Mouse (Mus musculus) liver, postnatal 0 days (tissue): Measurements from ENCODE around the gene Tmem121. TPM values are rescaled to one million over a fixed set of nuclear protein-coding genes. Genes with fewer than 3 reads are reported as not detected.
A peak's percentile ranks its signal among the peaks of the same experiment; 100 is the strongest.

ENCODE experiments used
- ATAC-seq: fragments of 200-750 bp; cut with Nextera tagmentation; 2 replicates; pipeline ENCODE4 v1.8.0; 2017; ENCODE audit warnings: mild to moderate bottlenecking, moderate library complexity
- DNase-seq: peaks from one replicate; pipeline ENCODE4 v3.0.0-alpha.2; 2016
- H3K27ac ChIP-seq: fragments of 300-500 bp; sonication (generic); 2 replicates; pipeline ENCODE4 v1.5.1; 2014; ENCODE audit warnings: antibody characterized with exemption, moderate library complexity, mild to moderate bottlenecking, low read depth
- H3K27me3 ChIP-seq: fragments of 300-500 bp; sonication (generic); 2 replicates; pipeline ENCODE4 v1.6.1; 2014; ENCODE audit warnings: low read length, control low read depth, mixed read lengths; ENCODE audit not compliant: insufficient read depth
- H3K36me3 ChIP-seq: fragments of 300-500 bp; sonication (generic); replicated peaks from 2 replicates; pipeline ENCODE4 v1.6.1; 2014; ENCODE audit warnings: mild to moderate bottlenecking, control low read depth, low read length, moderate library complexity, mixed read lengths; ENCODE audit not compliant: insufficient read depth
- H3K4me1 ChIP-seq: fragments of 300-500 bp; sonication (generic); 2 replicates; pipeline ENCODE4 v1.6.1; 2014; ENCODE audit warnings: antibody characterized with exemption, mild to moderate bottlenecking, control low read depth; ENCODE audit not compliant: insufficient read depth
- H3K4me2 ChIP-seq: fragments of 300-500 bp; sonication (generic); 2 replicates; pipeline ENCODE4 v1.6.1; 2014; ENCODE audit warnings: low read depth, mild to moderate bottlenecking, low read length, moderate library complexity, mixed read lengths
- H3K4me3 ChIP-seq: fragments of 300-500 bp; sonication (generic); 2 replicates; pipeline ENCODE4 v1.5.1; 2014; ENCODE audit warnings: low read depth, low read length
- H3K9ac ChIP-seq: fragments of 300-500 bp; sonication (generic); replicated peaks from 2 replicates; pipeline ENCODE4 v1.6.1; 2014; ENCODE audit warnings: mild to moderate bottlenecking, moderate library complexity
- H3K9me3 ChIP-seq: fragments of 300-500 bp; sonication (generic); 2 replicates; pipeline ENCODE4 v1.6.1; 2016; ENCODE audit warnings: mild to moderate bottlenecking, control low read depth, low read length, mixed read lengths
- CTCF ChIP-seq: sonication (generic); IDR thresholded peaks from 2 replicates; pipeline ENCODE4 v1.5.1; 2016; ENCODE audit warnings: antibody characterized with exemption, low read depth
- EP300 ChIP-seq: IDR thresholded peaks from 2 replicates; pipeline ENCODE4 v1.6.1; 2016; ENCODE audit warnings: antibody characterized with exemption, low read depth, mild to moderate bottlenecking
- WGBS: fragments of 180-500 bp; shearing (Covaris S2); extraction: QIAGEN DNeasy Blood & Tissue Kit; methylation state at CpG from one replicate; pipeline ENCODE4 v1.1.7; 2014; ENCODE audit not compliant: insufficient replicate concordance; 5-methylcytosine and 5-hydroxymethylcytosine counted together
- polyA plus RNA-seq: library from polyadenylated mRNA; unstranded; fragments of >200 nt; fragmentation: Nextera tagmentation; extraction: Ambion mirVana; gene quantifications from 2 replicates; pipeline ENCODE4 v1.2.1, GENCODE M21; 2015

Tmem121 gene
- polyA plus RNA-seq, 1 experiment from 2014 or later = 0.21 TPM

GRCm38 (mm10) chr12:113144001-113144756 is 41.6 kb upstream of the Tmem121 start:
- Histone ChIP-seq H3K27ac (no peak overlapping the region), H3K36me3 (0 out of 2 replicates have a peak, but pooled peaks cover 3% of the 10 kb centered on the region), H3K9me3 (no peaks in the 10 kb centered on the region), H3K4me2 (no peak overlapping the region), H3K27me3 (peaks cover 32% of the 10 kb centered on the region), H3K4me1 (peaks cover 51% of the 10 kb centered on the region), H3K9ac (no peak overlapping the region), H3K4me3 (no peak overlapping the region)
- no peak for ATAC-seq
- peak; percentile 86 for TF ChIP-seq CTCF
- no peak for TF ChIP-seq EP300
- 68% methylated on average over 20 of the region's 20 CpGs for WGBS
- peak; percentile 57 for DNase-seq

- Histone ChIP-seq H3K9ac (no peak overlapping the region), H3K27ac (no peak overlapping the region), H3K9me3 (no peaks in the 10 kb centered on the region), H3K36me3 (0 out of 2 replicates have a peak, but pooled peaks cover 3% of the 10 kb centered on the region), H3K4me2 (no peak overlapping the region), H3K27me3 (peaks cover 28% of the 10 kb centered on the region), H3K4me3 (no peak overlapping the region), H3K4me1 (peaks cover 45% of the 10 kb centered on the region)
- no peak for TF ChIP-seq CTCF
- no peak for TF ChIP-seq EP300
- 90% methylated on average over 16 of the region's 16 CpGs for WGBS
- no peak for ATAC-seq
- DNase-seq = no peak
Observed at GRCm38 (mm10) chr12:113144886-113145285, 40.8 kb upstream of the Tmem121 start.

- no peak for DNase-seq
- peaks cover 28% of the 10 kb centered on the region for H3K27me3 ChIP-seq
Observed at GRCm38 (mm10) chr12:113145591-113145990, 40.1 kb upstream of the Tmem121 start.

GRCm38 (mm10) chr12:113146112-113147057 is 39.3 kb upstream of the Tmem121 start, which contains the start of gene Crip1:
Gene Crip1 (plus strand): TSS chr12:113146316.
- H3K4me1 ChIP-seq = peaks cover 36% of the 10 kb centered on the region
- no peaks in the 10 kb centered on the region for H3K9me3 ChIP-seq
- H3K9ac ChIP-seq = 0 out of 2 replicates have a peak within 1 kb of the TSS, but pooled peaks have one; percentile 17
- H3K4me3 ChIP-seq = peak within 1 kb of the TSS; percentile 25
- DNase-seq (peak; percentile 87), ATAC-seq (peak; percentile 40)
- H3K27me3 ChIP-seq = peaks cover 29% of the 10 kb centered on the region
- TF ChIP-seq EP300 (no peak), CTCF (peak; percentile 94)
- WGBS = 14% methylated on average over 45 of the region's 45 CpGs
- H3K36me3 ChIP-seq = 0 out of 2 replicates have a peak, but pooled peaks cover 3% of the 10 kb centered on the region
- 0 out of 2 replicates have a peak within 1 kb of the TSS, but pooled peaks have one; percentile 37 for H3K27ac ChIP-seq
- H3K4me2 ChIP-seq = peak within 1 kb of the TSS; percentile 62

More at GRCm38 (mm10) chr12:113145591-113145990, 40.1 kb upstream of the Tmem121 start:
- no peak overlapping the region for H3K4me2 ChIP-seq
- no peak overlapping the region for H3K4me3 ChIP-seq
- peaks cover 41% of the 10 kb centered on the region for H3K4me1 ChIP-seq
- no peak overlapping the region for H3K9ac ChIP-seq
- H3K9me3 ChIP-seq = no peaks in the 10 kb centered on the region
- ATAC-seq = no peak
- 0 out of 2 replicates have a peak, but pooled peaks cover 3% of the 10 kb centered on the region for H3K36me3 ChIP-seq
- no peak overlapping the region for H3K27ac ChIP-seq
- TF ChIP-seq CTCF = no peak
- no peak for TF ChIP-seq EP300
- WGBS = 76% methylated on average over 5 of the region's 5 CpGs

- 81% methylated on average over 8 of the region's 8 CpGs for WGBS
- H3K27me3 ChIP-seq = peaks cover 27% of the 10 kb centered on the region
- H3K9ac ChIP-seq = no peak overlapping the region
- H3K4me3 ChIP-seq = no peak overlapping the region
- TF ChIP-seq CTCF (no peak), EP300 (no peak)
- H3K9me3 ChIP-seq = no peaks in the 10 kb centered on the region
- no peak for ATAC-seq
- H3K27ac ChIP-seq = no peak overlapping the region
- no peak for DNase-seq
- H3K4me1 ChIP-seq = peaks cover 39% of the 10 kb centered on the region
- 0 out of 2 replicates have a peak, but pooled peaks cover 3% of the 10 kb centered on the region for H3K36me3 ChIP-seq
- no peak overlapping the region for H3K4me2 ChIP-seq
Observed at GRCm38 (mm10) chr12:113147481-113147880, 38.2 kb upstream of the Tmem121 start.
